Mouse (Mus musculus): ENCODE data around the gene Ikzf4. TPM values are rescaled to one million over a fixed set of nuclear protein-coding genes. Genes with fewer than 3 reads are reported as not detected.
A peak's percentile ranks its signal among the peaks of the same experiment; 100 is the strongest.

The Ikzf4 gene
- polyA plus RNA-seq, 1 experiment from 2014 or later = 0.15 TPM

- no peak overlapping the region for H3K4me3 ChIP-seq (ENCODE audit: low read depth, low read length)
- no peaks in the 10 kb centered on the region; the same call in 1 of the 2 replicates for H3K4me1 ChIP-seq (ENCODE audit: control insufficient read depth, low read depth, low read length)
- peaks cover 42% of the 10 kb centered on the region for H3K27me3 ChIP-seq (ENCODE audit: control insufficient read depth, insufficient read depth, low read depth, low read length)
- H3K9me3 ChIP-seq (replicated peaks; ENCODE audit: control insufficient read depth, low read length) = no peaks in the 10 kb centered on the region
- H3K27ac ChIP-seq (ENCODE audit: low read length) = no peak overlapping the region
- 23% methylated on average over 9 of the region's 13 CpGs for WGBS (ENCODE audit: insufficient replicate concordance)
- no peaks in the 10 kb centered on the region for H3K36me3 ChIP-seq (ENCODE audit: control insufficient read depth, insufficient read depth)
- no peak overlapping the region for H3K9ac ChIP-seq (ENCODE audit: low read depth, low read length)
- peak; percentile 28; the same call in 1 of the 2 replicates for ATAC-seq (ENCODE audit: low read depth)
- peak overlapping the region; percentile 62 for H3K4me2 ChIP-seq (ENCODE audit: low read depth, low read length)
Measured at GRCm38 (mm10) chr10:128646139-128647089, 623 bp upstream of the Ikzf4 start.

DNA sequence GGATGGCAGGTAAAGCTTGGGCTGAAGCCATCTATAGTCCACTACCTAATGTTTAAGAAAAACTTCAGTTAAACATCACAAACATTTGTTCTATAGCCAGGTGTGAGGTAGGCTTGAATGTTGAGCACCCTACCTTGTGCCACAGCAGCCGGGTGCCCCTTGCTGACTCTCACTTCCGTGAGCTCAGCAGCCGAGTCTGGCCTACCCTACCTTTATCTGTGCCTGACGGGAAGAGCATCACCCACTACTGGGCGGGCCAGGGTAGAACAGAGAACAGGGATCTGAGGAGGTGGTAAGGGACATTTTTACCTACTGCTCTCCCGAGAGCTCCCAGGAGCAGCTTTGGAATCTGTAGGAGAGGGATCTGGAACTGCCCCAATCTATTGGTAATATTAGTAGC, 3.0 kb downstream of the Ikzf4 start:
- H3K4me2 ChIP-seq (ENCODE audit: low read depth, low read length) = no peak overlapping the region
- peaks cover 42% of the 10 kb centered on the region for H3K27me3 ChIP-seq (ENCODE audit: control insufficient read depth, insufficient read depth, low read depth, low read length)
- no peaks in the 10 kb centered on the region; the same call in 1 of the 2 replicates for H3K4me1 ChIP-seq (ENCODE audit: control insufficient read depth, low read depth, low read length)
- no peaks in the 10 kb centered on the region for H3K9me3 ChIP-seq (replicated peaks; ENCODE audit: control insufficient read depth, low read length)
- ATAC-seq (ENCODE audit: low read depth) = no peak
- H3K9ac ChIP-seq (ENCODE audit: low read depth, low read length) = no peak overlapping the region
- no peak overlapping the region for H3K4me3 ChIP-seq (ENCODE audit: low read depth, low read length)
- no peaks in the 10 kb centered on the region for H3K36me3 ChIP-seq (ENCODE audit: control insufficient read depth, insufficient read depth)
- no peak overlapping the region for H3K27ac ChIP-seq (ENCODE audit: low read length)
- 67% methylated on average over 6 of the region's 6 CpGs for WGBS (ENCODE audit: insufficient replicate concordance)

GRCm38 (mm10) chr10:128641871-128642270, 3.9 kb downstream of the Ikzf4 start:
- WGBS (ENCODE audit: insufficient replicate concordance) = 58% methylated on average over 7 of the region's 7 CpGs
- no peak for ATAC-seq (ENCODE audit: low read depth)
- no peaks in the 10 kb centered on the region for H3K9me3 ChIP-seq (replicated peaks; ENCODE audit: control insufficient read depth, low read length)
- H3K27me3 ChIP-seq (ENCODE audit: control insufficient read depth, insufficient read depth, low read depth, low read length) = peaks cover 38% of the 10 kb centered on the region
- H3K4me3 ChIP-seq (ENCODE audit: low read depth, low read length) = no peak overlapping the region
- H3K27ac ChIP-seq (ENCODE audit: low read length) = no peak overlapping the region
- H3K4me2 ChIP-seq (ENCODE audit: low read depth, low read length) = no peak overlapping the region
- H3K9ac ChIP-seq (ENCODE audit: low read depth, low read length) = no peak overlapping the region
- H3K4me1 ChIP-seq (ENCODE audit: control insufficient read depth, low read depth, low read length) = peaks cover 4% of the 10 kb centered on the region
- H3K36me3 ChIP-seq (ENCODE audit: control insufficient read depth, insufficient read depth) = no peaks in the 10 kb centered on the region

DNA sequence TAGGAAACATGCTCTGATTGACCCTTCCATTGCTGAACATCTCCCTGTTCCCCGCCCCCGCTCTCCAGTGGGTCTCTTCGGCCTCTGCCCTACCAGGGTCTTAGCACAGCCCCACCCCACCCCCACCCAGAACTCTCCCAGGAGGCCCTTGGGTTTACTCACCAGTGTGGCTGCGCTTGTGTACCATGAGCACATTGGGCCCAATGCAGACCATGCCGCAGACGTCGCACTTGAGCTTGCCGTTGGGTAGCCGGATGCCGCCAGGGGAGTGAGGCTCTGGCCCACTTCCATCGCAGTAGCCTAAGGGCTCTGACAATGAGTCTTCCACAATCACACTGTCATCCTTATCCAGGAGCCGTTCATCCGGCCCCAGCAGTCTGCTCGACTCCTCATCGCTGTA, 4.9 kb downstream of the Ikzf4 start:
- WGBS (ENCODE audit: insufficient replicate concordance) = 88% methylated on average over 15 of the region's 15 CpGs
- H3K9me3 ChIP-seq (replicated peaks; ENCODE audit: control insufficient read depth, low read length) = no peaks in the 10 kb centered on the region
- peaks cover 31% of the 10 kb centered on the region for H3K27me3 ChIP-seq (ENCODE audit: control insufficient read depth, insufficient read depth, low read depth, low read length)
- peaks cover 5% of the 10 kb centered on the region for H3K4me1 ChIP-seq (ENCODE audit: control insufficient read depth, low read depth, low read length)
- no peak for ATAC-seq (ENCODE audit: low read depth)
- H3K4me3 ChIP-seq (ENCODE audit: low read depth, low read length) = no peak overlapping the region
- H3K9ac ChIP-seq (ENCODE audit: low read depth, low read length) = no peak overlapping the region
- H3K27ac ChIP-seq (ENCODE audit: low read length) = no peak overlapping the region
- no peaks in the 10 kb centered on the region for H3K36me3 ChIP-seq (ENCODE audit: control insufficient read depth, insufficient read depth)
- no peak overlapping the region for H3K4me2 ChIP-seq (ENCODE audit: low read depth, low read length)

DNA sequence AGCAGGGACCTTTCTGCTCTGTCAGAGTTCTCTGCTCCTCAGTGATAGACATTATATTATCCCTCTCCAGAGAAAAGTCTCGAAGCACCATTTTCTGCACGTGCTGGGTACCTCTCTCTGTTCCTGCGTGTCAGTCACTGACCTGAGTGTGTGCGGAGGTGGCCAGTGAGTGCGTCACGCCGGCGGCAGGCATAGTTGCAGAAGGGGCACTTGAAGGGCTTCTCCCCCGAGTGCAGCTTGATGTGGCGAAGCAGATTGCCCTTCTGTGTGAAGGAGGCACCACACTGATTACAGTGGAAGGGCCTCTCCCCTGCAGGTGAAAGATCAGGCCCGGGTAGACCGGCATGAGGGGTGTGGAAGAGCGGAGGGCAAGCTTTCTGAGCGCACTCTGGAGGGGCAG, 5.8 kb downstream of the Ikzf4 start:
- WGBS (ENCODE audit: insufficient replicate concordance) = 73% methylated on average over 14 of the region's 14 CpGs
- Histone ChIP-seq H3K4me2 (ENCODE audit: low read depth, low read length) (no peak overlapping the region), H3K27me3 (ENCODE audit: control insufficient read depth, insufficient read depth, low read depth, low read length) (peaks cover 23% of the 10 kb centered on the region), H3K4me3 (ENCODE audit: low read depth, low read length) (no peak overlapping the region), H3K9ac (ENCODE audit: low read depth, low read length) (no peak overlapping the region), H3K4me1 (ENCODE audit: control insufficient read depth, low read depth, low read length) (peaks cover 5% of the 10 kb centered on the region), H3K9me3 (replicated peaks; ENCODE audit: control insufficient read depth, low read length) (no peaks in the 10 kb centered on the region), H3K36me3 (ENCODE audit: control insufficient read depth, insufficient read depth) (no peaks in the 10 kb centered on the region), H3K27ac (ENCODE audit: low read length) (no peak overlapping the region)
- ATAC-seq (ENCODE audit: low read depth) = no peak

DNA sequence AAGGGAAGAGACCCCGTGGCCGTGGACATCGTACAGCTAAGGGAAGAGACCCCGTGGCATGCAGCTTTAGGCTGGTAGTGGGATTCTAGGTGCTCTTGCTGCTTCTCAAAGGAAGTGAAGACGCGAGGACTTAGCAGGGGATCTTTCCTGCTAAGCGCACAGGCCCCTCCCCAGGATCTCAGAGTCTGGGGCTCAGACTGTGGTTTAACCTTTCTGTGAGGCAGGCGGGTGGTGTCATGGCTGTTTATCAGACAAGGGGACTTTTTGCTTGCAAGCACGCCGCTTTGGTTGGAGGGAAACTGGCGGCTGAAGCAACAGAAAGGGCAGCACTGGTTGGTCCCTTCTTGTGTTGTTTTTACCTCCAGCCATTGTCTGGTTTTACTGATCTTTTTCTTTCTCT, 8.8 kb downstream of the Ikzf4 start:
- H3K9ac ChIP-seq (ENCODE audit: low read depth, low read length) = no peak overlapping the region
- peak overlapping the region; percentile 35 for H3K4me2 ChIP-seq (ENCODE audit: low read depth, low read length)
- H3K4me1 ChIP-seq (ENCODE audit: control insufficient read depth, low read depth, low read length) = peaks cover 11% of the 10 kb centered on the region
- H3K36me3 ChIP-seq (ENCODE audit: control insufficient read depth, insufficient read depth) = no peaks in the 10 kb centered on the region
- no peak for ATAC-seq (ENCODE audit: low read depth)
- 6% methylated on average over 11 of the region's 11 CpGs for WGBS (ENCODE audit: insufficient replicate concordance)
- no peak overlapping the region; the same call in 1 of the 2 replicates for H3K4me3 ChIP-seq (ENCODE audit: low read depth, low read length)
- H3K27me3 ChIP-seq (ENCODE audit: control insufficient read depth, insufficient read depth, low read depth, low read length) = peaks cover 2% of the 10 kb centered on the region; the same call in 1 of the 2 replicates
- H3K9me3 ChIP-seq (replicated peaks; ENCODE audit: control insufficient read depth, low read length) = no peaks in the 10 kb centered on the region
- no peak overlapping the region for H3K27ac ChIP-seq (ENCODE audit: low read length)

- no peak overlapping the region for H3K4me3 ChIP-seq (ENCODE audit: low read depth, low read length)
- no peaks in the 10 kb centered on the region for H3K9me3 ChIP-seq (replicated peaks; ENCODE audit: control insufficient read depth, low read length)
- ATAC-seq (ENCODE audit: low read depth) = no peak
- H3K27me3 ChIP-seq (ENCODE audit: control insufficient read depth, insufficient read depth, low read depth, low read length) = peaks cover 2% of the 10 kb centered on the region; the same call in 1 of the 2 replicates
- peak overlapping the region; percentile 35 for H3K4me2 ChIP-seq (ENCODE audit: low read depth, low read length)
- WGBS (ENCODE audit: insufficient replicate concordance) = 25% methylated on average over 6 of the region's 6 CpGs
- H3K4me1 ChIP-seq (ENCODE audit: control insufficient read depth, low read depth, low read length) = peaks cover 15% of the 10 kb centered on the region
- no peak overlapping the region for H3K9ac ChIP-seq (ENCODE audit: low read depth, low read length)
- H3K27ac ChIP-seq (ENCODE audit: low read length) = no peak overlapping the region
- no peaks in the 10 kb centered on the region for H3K36me3 ChIP-seq (ENCODE audit: control insufficient read depth, insufficient read depth)
Measured at GRCm38 (mm10) chr10:128636561-128636960, 9.2 kb downstream of the Ikzf4 start.

- H3K9me3 ChIP-seq (replicated peaks; ENCODE audit: control insufficient read depth, low read length) = no peaks in the 10 kb centered on the region
- peaks cover 2% of the 10 kb centered on the region; the same call in 1 of the 2 replicates for H3K27me3 ChIP-seq (ENCODE audit: control insufficient read depth, insufficient read depth, low read depth, low read length)
- H3K27ac ChIP-seq (ENCODE audit: low read length) = no peak overlapping the region; the same call in 1 of the 2 replicates
Measured at GRCm38 (mm10) chr10:128635697-128636096, 10.1 kb downstream of the Ikzf4 start.

DNA sequence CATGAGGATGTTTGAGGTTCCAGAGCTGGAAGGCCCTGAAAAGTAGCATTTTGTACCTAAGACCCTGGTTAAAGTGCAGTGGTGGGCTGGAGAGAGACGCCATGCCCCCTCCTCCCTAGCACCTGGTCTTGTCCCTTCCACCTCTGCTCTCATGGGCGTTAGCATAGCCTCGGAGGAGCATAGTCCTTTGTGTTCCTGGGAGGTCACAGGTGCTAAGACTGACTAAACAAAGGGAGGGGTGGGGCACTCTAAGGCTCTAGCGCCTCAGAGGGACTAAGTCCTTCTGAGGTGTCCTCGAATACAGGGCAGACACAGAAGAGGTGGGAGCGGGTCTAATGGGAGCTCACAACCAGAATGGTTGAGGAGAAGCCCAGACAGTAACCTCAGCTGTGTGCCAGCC, 14.2 kb downstream of the Ikzf4 start:
- Histone ChIP-seq H3K27me3 (ENCODE audit: control insufficient read depth, insufficient read depth, low read depth, low read length) (peaks cover 2% of the 10 kb centered on the region; the same call in 1 of the 2 replicates), H3K27ac (ENCODE audit: low read length) (no peak overlapping the region), H3K4me2 (ENCODE audit: low read depth, low read length) (no peak overlapping the region), H3K9me3 (replicated peaks; ENCODE audit: control insufficient read depth, low read length) (no peaks in the 10 kb centered on the region), H3K9ac (ENCODE audit: low read depth, low read length) (0 out of 2 replicates have a peak overlapping the region, but pooled peaks have one; percentile 14), H3K4me1 (ENCODE audit: control insufficient read depth, low read depth, low read length) (peaks cover 40% of the 10 kb centered on the region), H3K4me3 (ENCODE audit: low read depth, low read length) (no peak overlapping the region), H3K36me3 (ENCODE audit: control insufficient read depth, insufficient read depth) (no peaks in the 10 kb centered on the region)
- ATAC-seq (ENCODE audit: low read depth) = no peak
- 30% methylated on average over 6 of the region's 6 CpGs for WGBS (ENCODE audit: insufficient replicate concordance)

More at GRCm38 (mm10) chr10:128635697-128636096, 10.1 kb downstream of the Ikzf4 start:
- Histone ChIP-seq H3K4me3 (ENCODE audit: low read depth, low read length) (no peak overlapping the region), H3K9ac (ENCODE audit: low read depth, low read length) (no peak overlapping the region), H3K36me3 (ENCODE audit: control insufficient read depth, insufficient read depth) (no peaks in the 10 kb centered on the region), H3K4me2 (ENCODE audit: low read depth, low read length) (no peak overlapping the region), H3K4me1 (ENCODE audit: control insufficient read depth, low read depth, low read length) (peaks cover 17% of the 10 kb centered on the region)
- peak; percentile 72 for ATAC-seq (ENCODE audit: low read depth)
- 67% methylated on average over 13 of the region's 13 CpGs for WGBS (ENCODE audit: insufficient replicate concordance)

Measured in liver, embryonic 16.5 days (tissue).